ENCODE assay signal across 13 mouse cellular contexts in genomic region chr11:115485155-115485554, GRCm38 (mm10). TPM values are rescaled to one million over a fixed set of nuclear protein-coding genes. Genes with fewer than 3 reads are reported as not detected.
DNase-seq lines count a peak whose midpoint lies in the region; ATAC-seq lines count a peak whose summit lies in the region.
"Had no signal": no experiment of that assay in that cellular context is flagged by ENCODE, and none has a peak within 500 bp of the region (broad histone marks: within the 10 kb centered on the region; RNA-seq: fewer than 3 reads in every experiment).

No protein-coding gene starts in this region.

- H3K27me3 ChIP-seq in forebrain, embryonic 10.5 days (ENCODE audit: poor library complexity, severe bottlenecking) = no peaks in the 10 kb centered on the region
- no peaks in the 10 kb centered on the region for H3K27me3 ChIP-seq in forebrain, embryonic 15.5 days
- no peaks in the 10 kb centered on the region for H3K27me3 ChIP-seq in neural tube, embryonic 11.5 days (ENCODE audit: control insufficient read depth, insufficient read depth, low read length)
- no peaks in the 10 kb centered on the region for H3K27me3 ChIP-seq in embryonic facial prominence, embryonic 15.5 days
- H3K27me3 ChIP-seq in midbrain, embryonic 14.5 days (ENCODE audit: control insufficient read depth, insufficient read depth, low read length) = no peaks in the 10 kb centered on the region
- H3K27me3 ChIP-seq: heart, embryonic 15.5 days; limb, embryonic 13.5 days; lung, embryonic 15.5 days had no signal

- no peaks in the 10 kb centered on the region for H3K9me3 ChIP-seq in forebrain, embryonic 10.5 days
- H3K9me3 ChIP-seq in forebrain, embryonic 15.5 days = no peaks in the 10 kb centered on the region
- H3K9me3 ChIP-seq in neural tube, embryonic 11.5 days (ENCODE audit: control insufficient read depth, low read length) = no peaks in the 10 kb centered on the region
- no peaks in the 10 kb centered on the region for H3K9me3 ChIP-seq in embryonic facial prominence, embryonic 15.5 days (replicated peaks)
- no peaks in the 10 kb centered on the region for H3K9me3 ChIP-seq in midbrain, embryonic 14.5 days (ENCODE audit: control insufficient read depth, low read length)
- H3K9me3 ChIP-seq: heart, embryonic 15.5 days; limb, embryonic 13.5 days; lung, embryonic 15.5 days had no signal

- peaks cover 33% of the 10 kb centered on the region for H3K4me1 ChIP-seq in forebrain, embryonic 10.5 days
- H3K4me1 ChIP-seq in forebrain, embryonic 15.5 days = peaks cover 2% of the 10 kb centered on the region; the same call in 1 of the 2 replicates
- peaks cover 2% of the 10 kb centered on the region; the same call in 1 of the 2 replicates for H3K4me1 ChIP-seq in neural tube, embryonic 11.5 days (ENCODE audit: control insufficient read depth, insufficient read depth, low read length)
- H3K4me1 ChIP-seq in embryonic facial prominence, embryonic 15.5 days = no peaks in the 10 kb centered on the region
- no peaks in the 10 kb centered on the region for H3K4me1 ChIP-seq in midbrain, embryonic 14.5 days (ENCODE audit: control insufficient read depth, insufficient read depth, low read length)
- H3K4me1 ChIP-seq: limb, embryonic 13.5 days; lung, embryonic 15.5 days had no signal

- peak; percentile 66 for DNase-seq in forebrain, embryonic 10.5 days (ENCODE audit: extremely low spot score, low spot score)
- peak; percentile 44 for DNase-seq in neural tube, embryonic 11.5 days (ENCODE audit: low spot score)
- DNase-seq in neural tube, embryonic 10.5 days (ENCODE audit: extremely low spot score, low spot score) = no peak
- DNase-seq in midbrain, embryonic 14.5 days = peak; percentile 37
- DNase-seq in heart, postnatal 10 days = no peak

- ATAC-seq in forebrain, embryonic 15.5 days (replicated peaks) = no peak
- ATAC-seq in neural tube, embryonic 11.5 days (ENCODE audit: insufficient read depth, low FRiP score, low TSS enrichment) = no peak
- ATAC-seq in embryonic facial prominence, embryonic 15.5 days (ENCODE audit: insufficient number of reproducible peaks, low FRiP score, low TSS enrichment, low read depth) = no peak
- no peak for ATAC-seq in midbrain, embryonic 14.5 days (ENCODE audit: low FRiP score, low TSS enrichment)
- ATAC-seq in erythroblast, adult 5-6 weeks (replicated peaks; ENCODE audit: low FRiP score, poor library complexity, severe bottlenecking) = no peak
- ATAC-seq: inflammation-experienced regulatory T-cells, adult 6 months had no signal

- peak overlapping the region; percentile 14 for H3K4me3 ChIP-seq in forebrain, embryonic 10.5 days
- no peak overlapping the region for H3K4me3 ChIP-seq in forebrain, embryonic 15.5 days
- no peak overlapping the region for H3K4me3 ChIP-seq in neural tube, embryonic 11.5 days (ENCODE audit: low read depth, low read length)
- no peak overlapping the region for H3K4me3 ChIP-seq in embryonic facial prominence, embryonic 15.5 days (replicated peaks)
- H3K4me3 ChIP-seq in midbrain, embryonic 14.5 days (replicated peaks; ENCODE audit: low read depth, low read length) = no peak overlapping the region
- H3K4me3 ChIP-seq: heart, embryonic 15.5 days; layer of hippocampus, adult 2 months; limb, embryonic 13.5 days; lung, embryonic 15.5 days had no signal

- intact Hi-C loops in heart, postnatal 10 days (cut with DNase I) = loop anchor here (10.0 kb wide), 1 partner anchor 350 kb away; no protein-coding TSS in a partner anchor

- H3K9ac ChIP-seq in forebrain, embryonic 15.5 days (replicated peaks) = no peak overlapping the region
- no peak overlapping the region for H3K9ac ChIP-seq in neural tube, embryonic 11.5 days (ENCODE audit: low read length)
- H3K9ac ChIP-seq in embryonic facial prominence, embryonic 15.5 days = no peak overlapping the region
- H3K9ac ChIP-seq in midbrain, embryonic 14.5 days (replicated peaks; ENCODE audit: low read length) = no peak overlapping the region
- H3K9ac ChIP-seq: heart, embryonic 15.5 days; limb, embryonic 13.5 days; lung, embryonic 15.5 days had no signal

- H3K4me2 ChIP-seq in forebrain, embryonic 15.5 days (replicated peaks) = no peak overlapping the region
- no peak overlapping the region for H3K4me2 ChIP-seq in neural tube, embryonic 11.5 days (ENCODE audit: low read depth)
- no peak overlapping the region for H3K4me2 ChIP-seq in embryonic facial prominence, embryonic 15.5 days (replicated peaks)
- H3K4me2 ChIP-seq in midbrain, embryonic 14.5 days (ENCODE audit: low read length) = no peak overlapping the region
- H3K4me2 ChIP-seq: heart, embryonic 15.5 days; limb, embryonic 13.5 days; lung, embryonic 15.5 days had no signal

- peak overlapping the region; percentile 79 for H3K27ac ChIP-seq in forebrain, embryonic 10.5 days
- no peak overlapping the region for H3K27ac ChIP-seq in forebrain, embryonic 15.5 days (replicated peaks)
- no peak overlapping the region for H3K27ac ChIP-seq in neural tube, embryonic 11.5 days (ENCODE audit: low read depth, low read length)
- H3K27ac ChIP-seq in embryonic facial prominence, embryonic 15.5 days (replicated peaks) = peak overlapping the region; percentile 14; the same call in 1 of the 2 replicates
- no peak overlapping the region for H3K27ac ChIP-seq in midbrain, embryonic 14.5 days (replicated peaks; ENCODE audit: low read depth, low read length)
- H3K27ac ChIP-seq: limb, embryonic 13.5 days; lung, embryonic 15.5 days had no signal

- 36% methylated on average over 12 of the region's 12 CpGs for WGBS in forebrain, embryonic 10.5 days
- 34% methylated on average over 12 of the region's 12 CpGs for WGBS in forebrain, embryonic 15.5 days
- 50% methylated on average over 12 of the region's 12 CpGs for WGBS in neural tube, embryonic 11.5 days
- WGBS in embryonic facial prominence, embryonic 15.5 days = 35% methylated on average over 12 of the region's 12 CpGs
- 26% methylated on average over 12 of the region's 12 CpGs for WGBS in midbrain, embryonic 14.5 days

- H3K36me3 ChIP-seq in forebrain, embryonic 10.5 days (replicated peaks) = peaks cover 21% of the 10 kb centered on the region
- H3K36me3 ChIP-seq in forebrain, embryonic 15.5 days = peaks cover 7% of the 10 kb centered on the region; the same call in 1 of the 2 replicates
- no peaks in the 10 kb centered on the region for H3K36me3 ChIP-seq in neural tube, embryonic 11.5 days (ENCODE audit: control insufficient read depth, insufficient read depth, low read length)
- H3K36me3 ChIP-seq in embryonic facial prominence, embryonic 15.5 days = peaks cover 14% of the 10 kb centered on the region
- peaks cover 23% of the 10 kb centered on the region for H3K36me3 ChIP-seq in midbrain, embryonic 14.5 days (ENCODE audit: control insufficient read depth, insufficient read depth, low read length)
- H3K36me3 ChIP-seq: lung, embryonic 15.5 days had no signal

RNA-seq across cellular contexts. Expression of gene Nt5c, which starts 6.5 kb away (rescaled TPM):
- polyA plus RNA-seq in forebrain, embryonic 10.5 days (2016; fragmentation: Nextera tagmentation; extraction: Ambion mirVana) = 93.2 and 94.5 TPM in 2 replicates
- 94.3 and 102 TPM in 2 replicates for polyA plus RNA-seq in forebrain, embryonic 15.5 days (2015; fragmentation: Nextera tagmentation; extraction: Ambion mirVana)
- 76.0 and 77.0 TPM in 2 replicates for polyA plus RNA-seq in neural tube, embryonic 11.5 days (2014; fragmentation: Nextera tagmentation; extraction: Ambion mirVana)
- polyA plus RNA-seq in embryonic facial prominence, embryonic 15.5 days (2015; fragmentation: Nextera tagmentation; extraction: Ambion mirVana) = 87.5 and 88.1 TPM in 2 replicates
- polyA plus RNA-seq in midbrain, embryonic 14.5 days (2014; fragmentation: Nextera tagmentation; extraction: Ambion mirVana) = 93.9 and 110 TPM in 2 replicates
- total RNA-seq in erythroblast, adult 5-6 weeks (2015; ENCODE audit: low replicate concordance) = 32.8 and 52.3 TPM in 2 replicates
- total RNA-seq in erythroblast, adult 5-6 weeks (2017; ENCODE audit: low replicate concordance) = 14.1 and 16.0 TPM in 2 replicates
- 10 to 100 TPM; 24.6 to 26.7 TPM for total RNA-seq in heart, postnatal 10 days (2021)

RNA-seq across cellular contexts. Expression of gene Armc7, which starts 9.7 kb away (rescaled TPM):
- 8.1 and 8.2 TPM in 2 replicates for polyA plus RNA-seq in forebrain, embryonic 10.5 days (2016; fragmentation: Nextera tagmentation; extraction: Ambion mirVana)
- 15.6 and 16.1 TPM in 2 replicates for polyA plus RNA-seq in forebrain, embryonic 15.5 days (2015; fragmentation: Nextera tagmentation; extraction: Ambion mirVana)
- polyA plus RNA-seq in neural tube, embryonic 11.5 days (2014; fragmentation: Nextera tagmentation; extraction: Ambion mirVana) = 7.8 and 8.3 TPM in 2 replicates
- 8.9 and 9.8 TPM in 2 replicates for polyA plus RNA-seq in embryonic facial prominence, embryonic 15.5 days (2015; fragmentation: Nextera tagmentation; extraction: Ambion mirVana)
- polyA plus RNA-seq in midbrain, embryonic 14.5 days (2014; fragmentation: Nextera tagmentation; extraction: Ambion mirVana) = 16.3 and 16.7 TPM in 2 replicates
- 2.5 and 3.8 TPM in 2 replicates for total RNA-seq in erythroblast, adult 5-6 weeks (2015; ENCODE audit: low replicate concordance)
- total RNA-seq in erythroblast, adult 5-6 weeks (2017; ENCODE audit: low replicate concordance) = 1.5 and 5.5 TPM in 2 replicates
- total RNA-seq in heart, postnatal 10 days (2021) = 1 to 10 TPM; 2.3 to 2.6 TPM

RNA-seq across cellular contexts. Expression of gene Slc16a5, which starts 22.9 kb away (rescaled TPM):
- polyA plus RNA-seq in forebrain, embryonic 10.5 days (2016; fragmentation: Nextera tagmentation; extraction: Ambion mirVana) = 0.19 and 0.20 TPM in 2 replicates
- 0.10 TPM in 1 of 2 replicates, not detected in the other for polyA plus RNA-seq in forebrain, embryonic 15.5 days (2015; fragmentation: Nextera tagmentation; extraction: Ambion mirVana)
- 0.11 and 0.22 TPM in 2 replicates for polyA plus RNA-seq in neural tube, embryonic 11.5 days (2014; fragmentation: Nextera tagmentation; extraction: Ambion mirVana)
- polyA plus RNA-seq in embryonic facial prominence, embryonic 15.5 days (2015; fragmentation: Nextera tagmentation; extraction: Ambion mirVana) = 0.22 and 0.36 TPM in 2 replicates
- not detected in 2 replicates for polyA plus RNA-seq in midbrain, embryonic 14.5 days (2014; fragmentation: Nextera tagmentation; extraction: Ambion mirVana)
- total RNA-seq in erythroblast, adult 5-6 weeks (2015; ENCODE audit: low replicate concordance) = not detected in 2 replicates
- total RNA-seq in erythroblast, adult 5-6 weeks (2017; ENCODE audit: low replicate concordance) = not detected in 2 replicates
- total RNA-seq in heart, postnatal 10 days (2021) = under 1 TPM; 0.15 to 0.57 TPM
- total RNA-seq: layer of hippocampus, adult 2 months had no signal

RNA-seq across cellular contexts. Expression of gene Jpt1, which starts 29.0 kb away (rescaled TPM):
- polyA plus RNA-seq in forebrain, embryonic 10.5 days (2016; fragmentation: Nextera tagmentation; extraction: Ambion mirVana) = 719 and 771 TPM in 2 replicates
- polyA plus RNA-seq in forebrain, embryonic 15.5 days (2015; fragmentation: Nextera tagmentation; extraction: Ambion mirVana) = 1,941 and 1,977 TPM in 2 replicates
- 870 and 877 TPM in 2 replicates for polyA plus RNA-seq in neural tube, embryonic 11.5 days (2014; fragmentation: Nextera tagmentation; extraction: Ambion mirVana)
- polyA plus RNA-seq in embryonic facial prominence, embryonic 15.5 days (2015; fragmentation: Nextera tagmentation; extraction: Ambion mirVana) = 523 and 542 TPM in 2 replicates
- polyA plus RNA-seq in midbrain, embryonic 14.5 days (2014; fragmentation: Nextera tagmentation; extraction: Ambion mirVana) = 1,631 and 1,863 TPM in 2 replicates
- 105 and 112 TPM in 2 replicates for total RNA-seq in erythroblast, adult 5-6 weeks (2015; ENCODE audit: low replicate concordance)
- total RNA-seq in erythroblast, adult 5-6 weeks (2017; ENCODE audit: low replicate concordance) = 114 and 134 TPM in 2 replicates
- 100 to 1,000 TPM; 338 to 393 TPM for total RNA-seq in heart, postnatal 10 days (2021)

RNA-seq across cellular contexts. Expression of gene Trim80, which starts 44.8 kb away (rescaled TPM):
- 0.15 and 0.19 TPM in 2 replicates for polyA plus RNA-seq in forebrain, embryonic 10.5 days (2016; fragmentation: Nextera tagmentation; extraction: Ambion mirVana)
- not detected in 2 replicates for polyA plus RNA-seq in forebrain, embryonic 15.5 days (2015; fragmentation: Nextera tagmentation; extraction: Ambion mirVana)
- 0.12 TPM in 1 of 2 replicates, not detected in the other for polyA plus RNA-seq in neural tube, embryonic 11.5 days (2014; fragmentation: Nextera tagmentation; extraction: Ambion mirVana)
- polyA plus RNA-seq in embryonic facial prominence, embryonic 15.5 days (2015; fragmentation: Nextera tagmentation; extraction: Ambion mirVana) = not detected in 2 replicates
- polyA plus RNA-seq in midbrain, embryonic 14.5 days (2014; fragmentation: Nextera tagmentation; extraction: Ambion mirVana) = not detected in 2 replicates
- not detected in 2 replicates for total RNA-seq in erythroblast, adult 5-6 weeks (2015; ENCODE audit: low replicate concordance)
- total RNA-seq in erythroblast, adult 5-6 weeks (2017; ENCODE audit: low replicate concordance) = not detected in 2 replicates
- not detected for total RNA-seq in heart, postnatal 10 days (2021)
- total RNA-seq: layer of hippocampus, adult 2 months had no signal
- polyA plus RNA-seq: heart, embryonic 15.5 days; inflammation-experienced regulatory T-cells, adult 6 months; lung, embryonic 15.5 days had no signal

Comparison
In these comparisons a context has a peak if more than half of its experiments do, and no peak if none do; other contexts are left out.
1. DNase-seq: peak in forebrain, embryonic 10.5 days (single experiment), neural tube, embryonic 11.5 days (single experiment) and midbrain, embryonic 14.5 days (single experiment); none in neural tube, embryonic 10.5 days (single experiment) and heart, postnatal 10 days (0 of 2).
2. H3K27ac ChIP-seq: peak in forebrain, embryonic 10.5 days (single experiment) and embryonic facial prominence, embryonic 15.5 days (single experiment); none in forebrain, embryonic 15.5 days (single experiment), neural tube, embryonic 11.5 days (single experiment) and midbrain, embryonic 14.5 days (single experiment).